Mouse (Mus musculus): Measurements from ENCODE around the gene Foxd1. TPM values are rescaled to one million over a fixed set of nuclear protein-coding genes. Genes with fewer than 3 reads are reported as not detected.

The Foxd1 gene
- polyA plus RNA-seq, 1 experiment, result 0.37 TPM

GRCm38 (mm10) chr13:98390771-98391634 is 37.0 kb downstream of the Foxd1 start:
- no peak overlapping the region for H3ac ChIP-seq (ENCODE audit: control insufficient read depth, insufficient read length)
- no peaks in the 10 kb centered on the region for H3K36me3 ChIP-seq (ENCODE audit: control insufficient read depth, insufficient read depth)
- no peak overlapping the region for H3K4me3 ChIP-seq
- TF ChIP-seq SRF (IDR thresholded peaks at IDR 0.05; ENCODE audit: control insufficient read depth, insufficient read length, low read depth), result no peak
- TF ChIP-seq TCF12 (IDR thresholded peaks at IDR 0.05; ENCODE audit: insufficient read depth, poor library complexity, severe bottlenecking), result no peak
- TF ChIP-seq TCF3 (IDR thresholded peaks at IDR 0.05; ENCODE audit: insufficient read length, low read depth), result peak; percentile 43
- peak in 1 of 3 experiments; percentile 50 for TF ChIP-seq MYOD1 (IDR thresholded peaks at IDR 0.05; ENCODE audit: control insufficient read depth in 1 of 3, insufficient read length in 2 of 3, low read depth in 2 of 3)
- no peak for TF ChIP-seq E2F4 (IDR thresholded peaks at IDR 0.05; ENCODE audit: insufficient read depth)
- TF ChIP-seq MYOG (IDR thresholded peaks at IDR 0.05; ENCODE audit: control insufficient read depth in 1 of 3, insufficient read depth in 1 of 3, insufficient read length in 2 of 3, low read depth in 2 of 3), result peak in 2 of 3 experiments; percentile 58 to 71
- no peak for TF ChIP-seq CEBPB (IDR thresholded peaks at IDR 0.05; ENCODE audit: insufficient read depth, poor library complexity, severe bottlenecking)
- TF ChIP-seq POLR2AphosphoS2 (IDR thresholded peaks at IDR 0.05; ENCODE audit: insufficient read length, low read depth), result no peak
- no peak for TF ChIP-seq POLR2A (IDR thresholded peaks at IDR 0.05; ENCODE audit: insufficient read length, low read depth)
- no peaks in the 10 kb centered on the region for H3K79me2 ChIP-seq (ENCODE audit: control insufficient read depth, insufficient read depth)
- H3K4me2 ChIP-seq (ENCODE audit: low read depth), result peak overlapping the region; percentile 71
- peaks cover 28% of the 10 kb centered on the region for H3K27me3 ChIP-seq (ENCODE audit: control insufficient read depth, insufficient read depth, insufficient read length)

- no peaks in the 10 kb centered on the region for H3K36me3 ChIP-seq (ENCODE audit: control insufficient read depth, insufficient read depth)
- H3K4me2 ChIP-seq (ENCODE audit: low read depth), result peak overlapping the region; percentile 71
- TF ChIP-seq TCF12 (IDR thresholded peaks at IDR 0.05; ENCODE audit: insufficient read depth, poor library complexity, severe bottlenecking), result no peak
- no peak for TF ChIP-seq TCF3 (IDR thresholded peaks at IDR 0.05; ENCODE audit: insufficient read length, low read depth)
- no peak for TF ChIP-seq MYOD1 (IDR thresholded peaks at IDR 0.05; ENCODE audit: control insufficient read depth in 1 of 3, insufficient read length in 2 of 3, low read depth in 2 of 3)
- TF ChIP-seq E2F4 (IDR thresholded peaks at IDR 0.05; ENCODE audit: insufficient read depth), result no peak
- no peak for TF ChIP-seq REST (IDR thresholded peaks at IDR 0.05; ENCODE audit: insufficient read depth, insufficient read length)
- no peak for TF ChIP-seq POLR2AphosphoS2 (IDR thresholded peaks at IDR 0.05; ENCODE audit: insufficient read length, low read depth)
- no peak for TF ChIP-seq MYOG (IDR thresholded peaks at IDR 0.05; ENCODE audit: control insufficient read depth in 1 of 3, insufficient read depth in 1 of 3, insufficient read length in 2 of 3, low read depth in 2 of 3)
- TF ChIP-seq USF1 (IDR thresholded peaks at IDR 0.05; ENCODE audit: low read depth), result no peak
- H3K79me2 ChIP-seq (ENCODE audit: control insufficient read depth, insufficient read depth), result no peaks in the 10 kb centered on the region
- no peak overlapping the region for H3ac ChIP-seq (ENCODE audit: control insufficient read depth, insufficient read length)
- peaks cover 28% of the 10 kb centered on the region for H3K27me3 ChIP-seq (ENCODE audit: control insufficient read depth, insufficient read depth, insufficient read length)
- no peak overlapping the region for H3K4me3 ChIP-seq
Measured at GRCm38 (mm10) chr13:98391635-98391990, 37.6 kb downstream of the Foxd1 start.

- Histone ChIP-seq H3K4me2 (ENCODE audit: low read depth) (no peak overlapping the region), H3ac (ENCODE audit: control insufficient read depth, insufficient read length) (no peak overlapping the region), H3K4me3 (no peak overlapping the region), H3K27me3 (ENCODE audit: control insufficient read depth, insufficient read depth, insufficient read length) (peaks cover 28% of the 10 kb centered on the region), H3K36me3 (ENCODE audit: control insufficient read depth, insufficient read depth) (no peaks in the 10 kb centered on the region), H3K79me2 (ENCODE audit: control insufficient read depth, insufficient read depth) (no peaks in the 10 kb centered on the region)
- no peak for TF ChIP-seq MYOD1 (IDR thresholded peaks at IDR 0.05; ENCODE audit: control insufficient read depth in 1 of 3, insufficient read length in 2 of 3, low read depth in 2 of 3)
- no peak for TF ChIP-seq POLR2A (IDR thresholded peaks at IDR 0.05; ENCODE audit: insufficient read length, low read depth)
- no peak for TF ChIP-seq MYOG (IDR thresholded peaks at IDR 0.05; ENCODE audit: control insufficient read depth in 1 of 3, insufficient read depth in 1 of 3, insufficient read length in 2 of 3, low read depth in 2 of 3)
- TF ChIP-seq USF1 (IDR thresholded peaks at IDR 0.05; ENCODE audit: low read depth), result no peak
- no peak for TF ChIP-seq SRF (IDR thresholded peaks at IDR 0.05; ENCODE audit: control insufficient read depth, insufficient read length, low read depth)
- no peak for TF ChIP-seq TCF12 (IDR thresholded peaks at IDR 0.05; ENCODE audit: insufficient read depth, poor library complexity, severe bottlenecking)
- no peak for TF ChIP-seq POLR2AphosphoS2 (IDR thresholded peaks at IDR 0.05; ENCODE audit: insufficient read length, low read depth)
- no peak for TF ChIP-seq REST (IDR thresholded peaks at IDR 0.05; ENCODE audit: insufficient read depth, insufficient read length)
- TF ChIP-seq E2F4 (IDR thresholded peaks at IDR 0.05; ENCODE audit: insufficient read depth), result no peak
- no peak for TF ChIP-seq TCF3 (IDR thresholded peaks at IDR 0.05; ENCODE audit: insufficient read length, low read depth)
- no peak for TF ChIP-seq MAX (IDR thresholded peaks at IDR 0.05; ENCODE audit: low read depth)
Measured at GRCm38 (mm10) chr13:98392031-98392430, 38.0 kb downstream of the Foxd1 start.

GRCm38 (mm10) chr13:98393356-98394070 is 39.5 kb downstream of the Foxd1 start:
- Histone ChIP-seq H3K4me3 (no peak overlapping the region), H3K4me2 (ENCODE audit: low read depth) (no peak overlapping the region), H3ac (ENCODE audit: control insufficient read depth, insufficient read length) (no peak overlapping the region), H3K79me2 (ENCODE audit: control insufficient read depth, insufficient read depth) (no peaks in the 10 kb centered on the region), H3K27me3 (ENCODE audit: control insufficient read depth, insufficient read depth, insufficient read length) (peaks cover 33% of the 10 kb centered on the region), H3K36me3 (ENCODE audit: control insufficient read depth, insufficient read depth) (no peaks in the 10 kb centered on the region)
- TF ChIP-seq MYOD1 (IDR thresholded peaks at IDR 0.05; ENCODE audit: control insufficient read depth in 1 of 3, insufficient read length in 2 of 3, low read depth in 2 of 3) (no peak), MAX (IDR thresholded peaks at IDR 0.05; ENCODE audit: low read depth) (no peak), CEBPB (IDR thresholded peaks at IDR 0.05; ENCODE audit: insufficient read depth, poor library complexity, severe bottlenecking) (no peak)

Other genes starting within 250 kb of the Foxd1 start
- 0.76 TPM for gene Arhgef28, start 147.8 kb upstream of the Foxd1 start, polyA plus RNA-seq (2012; fragmentation: generic; extraction: Trizol)
- gene Utp15, start 91.2 kb upstream of the Foxd1 start, polyA plus RNA-seq (2012; fragmentation: generic; extraction: Trizol), result 7.3 TPM
- 9.0 TPM for gene Ankra2, start 91.2 kb upstream of the Foxd1 start, polyA plus RNA-seq (2012; fragmentation: generic; extraction: Trizol)
- not detected for gene Gm21976, start 74.4 kb upstream of the Foxd1 start, polyA plus RNA-seq (2012; fragmentation: generic; extraction: Trizol)
- gene Btf3, start 37.2 kb upstream of the Foxd1 start, polyA plus RNA-seq (2012; fragmentation: generic; extraction: Trizol), result 1,134 TPM
- 1.8 TPM for gene Gm10320, start 137.8 kb downstream of the Foxd1 start, polyA plus RNA-seq (2012; fragmentation: generic; extraction: Trizol)

All from myocyte (in vitro differentiated cells).